Mouse (Mus musculus) stomach, embryonic 14.5 days (tissue): ENCODE data around the gene Ccdc73. TPM values are rescaled to one million over a fixed set of nuclear protein-coding genes. Genes with fewer than 3 reads are reported as not detected.
A peak's percentile ranks its signal among the peaks of the same experiment; 100 is the strongest.

ENCODE experiments used
- ATAC-seq: fragments of 200-750 bp; cut with Nextera tagmentation; 2 replicates; pipeline ENCODE4 v1.8.0; 2017; ENCODE audit warnings: low read depth, moderate TSS enrichment; ENCODE audit not compliant: insufficient number of reproducible peaks, insufficient read depth, low FRiP score
- H3K27ac ChIP-seq: fragments of 300-500 bp; sonication (generic); 2 replicates; pipeline ENCODE4 v1.5.1; 2014; ENCODE audit warnings: mild to moderate bottlenecking, low read length, moderate library complexity, mixed read lengths
- H3K27me3 ChIP-seq: fragments of 300-500 bp; sonication (generic); 2 replicates; pipeline ENCODE4 v1.6.1; 2014; ENCODE audit warnings: low read length, control low read depth, mixed read lengths; ENCODE audit not compliant: control insufficient read depth, insufficient read depth
- H3K36me3 ChIP-seq: fragments of 300-500 bp; sonication (generic); 2 replicates; pipeline ENCODE4 v1.6.1; 2014; ENCODE audit warnings: mild to moderate bottlenecking, control low read depth, low read length, moderate library complexity, mixed read lengths; ENCODE audit not compliant: control insufficient read depth, insufficient read depth
- H3K4me1 ChIP-seq: fragments of 300-500 bp; sonication (generic); 2 replicates; pipeline ENCODE4 v1.6.1; 2014; ENCODE audit warnings: low read length, control low read depth, mixed read lengths; ENCODE audit not compliant: control insufficient read depth, insufficient read depth
- H3K4me2 ChIP-seq: fragments of 300-500 bp; sonication (generic); replicated peaks from 2 replicates; pipeline ENCODE4 v1.6.1; 2014; ENCODE audit warnings: low read depth, low read length, control low read depth
- H3K4me3 ChIP-seq: fragments of 300-500 bp; sonication (generic); 2 replicates; pipeline ENCODE4 v1.5.1; 2014; ENCODE audit warnings: low read depth, low read length, control low read depth
- H3K9ac ChIP-seq: fragments of 300-500 bp; sonication (generic); replicated peaks from 2 replicates; pipeline ENCODE4 v1.6.1; 2014; ENCODE audit warnings: low read depth, mild to moderate bottlenecking, control low read depth, low read length, moderate library complexity, mixed read lengths
- H3K9me3 ChIP-seq: fragments of 300-500 bp; sonication (generic); 2 replicates; pipeline ENCODE4 v1.6.1; 2016; ENCODE audit warnings: low read depth, low read length, control low read depth; ENCODE audit not compliant: control insufficient read depth
- WGBS: fragments of 180-500 bp; shearing (Covaris S2); extraction: QIAGEN DNeasy Blood & Tissue Kit; methylation state at CpG from one replicate; pipeline ENCODE4 v1.1.7; 2014; 5-methylcytosine and 5-hydroxymethylcytosine counted together
- polyA plus RNA-seq: library from polyadenylated mRNA; unstranded; fragments of >200 nt; fragmentation: Nextera tagmentation; extraction: Ambion mirVana; gene quantifications from 2 replicates; pipeline ENCODE4 v1.2.1, GENCODE M21; 2014

Ccdc73 gene
- polyA plus RNA-seq, 1 experiment from 2014 or later, result 9.2 TPM

DNA sequence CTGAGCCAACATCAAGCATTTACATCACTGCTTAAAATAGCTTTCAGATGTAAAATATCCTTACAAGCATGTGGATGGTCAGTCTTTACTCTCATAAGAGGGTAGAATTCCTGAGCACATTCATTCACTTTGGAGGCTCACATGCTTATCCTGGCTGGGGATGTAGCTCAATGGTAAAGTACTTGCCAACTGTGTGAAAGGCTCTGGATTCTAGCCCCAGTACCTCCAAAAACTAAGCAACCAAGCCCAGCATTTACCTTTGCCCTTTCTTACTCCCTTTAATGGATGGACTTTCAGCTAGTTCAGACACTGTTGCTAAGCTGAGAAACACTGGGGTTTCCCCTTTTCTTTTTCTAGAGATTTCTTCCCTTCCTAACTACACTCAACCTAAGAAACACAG, 139.6 kb downstream of the Ccdc73 start:
- Histone ChIP-seq H3K4me2 (no peak overlapping the region), H3K4me1 (no peaks in the 10 kb centered on the region), H3K36me3 (peaks cover 70% of the 10 kb centered on the region), H3K4me3 (no peak overlapping the region), H3K27ac (no peak overlapping the region), H3K27me3 (no peaks in the 10 kb centered on the region), H3K9ac (no peak overlapping the region), H3K9me3 (no peaks in the 10 kb centered on the region)
- no peak for ATAC-seq

DNA sequence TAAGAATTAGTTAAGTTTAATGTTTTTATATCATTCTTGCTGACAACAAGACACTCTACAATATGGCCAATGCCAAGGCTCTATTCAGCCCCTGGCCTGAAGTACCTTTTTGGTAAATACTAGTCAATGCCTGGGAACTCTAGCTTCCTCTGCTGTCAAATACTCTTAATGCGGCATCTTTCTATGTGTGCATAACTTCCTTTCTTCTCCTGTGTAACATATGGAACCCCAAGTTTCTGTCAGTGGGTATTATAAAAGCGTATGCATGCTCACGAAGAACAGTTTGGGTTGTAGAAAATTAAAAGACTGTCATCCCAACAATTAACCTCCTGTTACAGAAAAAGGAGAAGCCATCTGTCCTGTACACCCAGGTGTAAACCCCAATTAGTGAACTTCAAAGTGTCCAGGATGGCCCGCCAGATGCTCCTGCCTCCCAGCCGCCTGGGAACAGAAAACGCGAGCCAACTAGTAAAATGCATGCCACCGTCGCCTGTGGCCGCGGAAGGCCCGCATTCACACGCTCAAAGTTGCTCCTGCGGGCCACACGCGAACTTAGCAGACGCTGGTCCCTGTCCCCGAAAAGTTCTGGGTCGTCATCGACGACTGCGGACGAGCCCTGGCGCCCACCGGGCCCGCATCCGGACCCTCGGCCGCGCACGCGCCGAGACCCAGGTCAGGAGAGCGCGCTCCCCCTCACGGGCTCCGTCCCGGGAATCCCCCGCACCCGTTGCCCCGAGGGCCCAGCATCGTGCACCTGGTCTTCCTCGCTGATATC, 148.8 kb downstream of the Ccdc73 start:
- Histone ChIP-seq H3K4me1 (peaks cover 4% of the 10 kb centered on the region; the same call in 1 of the 2 replicates), H3K9ac (peak overlapping the region; percentile 89), H3K27ac (no peak overlapping the region), H3K4me3 (peak overlapping the region; percentile 82), H3K4me2 (peak overlapping the region; percentile 62), H3K36me3 (peaks cover 19% of the 10 kb centered on the region), H3K9me3 (no peaks in the 10 kb centered on the region), H3K27me3 (no peaks in the 10 kb centered on the region)
- peak; percentile 74 for ATAC-seq
- WGBS, result 1% methylated on average over 43 of the region's 43 CpGs

DNA sequence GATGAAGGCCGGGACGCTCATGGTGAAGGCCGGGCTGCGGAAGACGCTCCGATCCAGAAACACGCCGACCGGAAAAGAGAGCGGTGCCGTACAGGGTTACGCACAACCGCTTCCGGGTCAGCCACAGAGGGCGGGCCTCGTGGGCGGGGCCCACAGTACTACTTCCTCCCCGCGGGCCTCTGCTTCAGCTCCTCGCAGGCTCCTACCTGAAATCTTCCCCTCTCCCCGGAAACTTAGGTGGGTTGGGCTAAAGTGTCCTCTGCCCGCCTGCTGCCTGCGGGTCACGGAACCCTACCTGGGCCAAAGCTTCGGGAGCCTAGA, 149.3 kb downstream of the Ccdc73 start, which contains the start of gene Eif3m:
TSS of gene Eif3m (minus strand) at position 114 of the 321 bp plus-strand sequence.
- Histone ChIP-seq H3K9ac (peak within 1 kb of the TSS; percentile 89), H3K4me1 (peaks cover 4% of the 10 kb centered on the region; the same call in 1 of the 2 replicates), H3K9me3 (no peaks in the 10 kb centered on the region), H3K4me2 (peak within 1 kb of the TSS; percentile 62), H3K4me3 (peak within 1 kb of the TSS; percentile 82), H3K27me3 (no peaks in the 10 kb centered on the region), H3K27ac (peak within 1 kb of the TSS; percentile 56; the same call in 1 of the 2 replicates), H3K36me3 (peaks cover 15% of the 10 kb centered on the region)
- 0% methylated on average over 23 of the region's 25 CpGs for whole genome bisulfite sequencing
- peak; percentile 99 for ATAC-seq

DNA sequence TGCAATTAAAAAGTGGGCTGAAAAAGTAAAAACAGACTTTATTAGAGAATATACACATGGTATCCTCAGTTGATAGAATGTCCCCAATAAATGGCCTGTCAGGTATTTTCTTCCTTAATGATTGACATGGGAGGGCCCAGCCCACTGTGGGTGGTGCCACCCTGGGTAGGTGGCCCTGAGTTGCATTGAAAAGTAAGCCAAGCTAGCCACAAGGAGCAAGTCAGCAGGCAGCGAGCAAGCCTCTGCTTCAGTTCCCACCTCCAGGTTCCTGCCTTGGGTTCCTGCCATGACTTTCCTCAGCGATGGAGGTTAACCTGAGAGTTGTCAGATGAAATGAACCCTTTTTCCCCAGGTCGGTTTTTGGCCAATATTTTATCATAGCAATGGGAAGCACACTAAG, 150.2 kb downstream of the Ccdc73 start:
- H3K4me3 ChIP-seq, result 0 out of 2 replicates have a peak overlapping the region, but pooled peaks have one; percentile 82

DNA sequence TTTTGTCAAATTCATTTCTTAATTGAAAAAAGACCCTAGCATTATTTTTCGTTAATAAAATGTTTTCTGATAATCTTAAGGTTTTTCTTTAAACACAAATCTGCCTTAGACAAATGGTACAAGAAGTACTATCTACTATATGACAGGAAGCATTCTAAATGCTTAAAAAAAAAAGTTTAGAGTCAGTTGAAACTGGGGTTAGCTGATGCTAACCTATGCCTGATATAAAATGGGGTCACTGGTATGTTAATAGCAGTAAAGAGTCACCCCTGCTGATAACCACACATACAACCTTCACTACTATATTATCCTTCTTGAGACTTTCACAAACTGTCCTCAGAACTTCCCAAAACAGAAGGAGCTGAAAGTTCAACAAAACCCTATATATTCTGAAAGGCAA, 151.9 kb downstream of the Ccdc73 start:
- Histone ChIP-seq H3K9me3 (no peaks in the 10 kb centered on the region), H3K4me3 (no peak overlapping the region), H3K27ac (no peak overlapping the region), H3K9ac (no peak overlapping the region), H3K4me2 (no peak overlapping the region), H3K27me3 (no peaks in the 10 kb centered on the region), H3K36me3 (no peaks in the 10 kb centered on the region), H3K4me1 (peaks cover 4% of the 10 kb centered on the region; the same call in 1 of the 2 replicates)
- no peak for ATAC-seq
- 78% methylated on average over 1 of the region's 1 CpGs for WGBS

More for the DNA sequence above, 150.2 kb downstream of the Ccdc73 start:
- Histone ChIP-seq H3K36me3 (peaks cover 7% of the 10 kb centered on the region), H3K4me2 (peak overlapping the region; percentile 58), H3K27ac (no peak overlapping the region), H3K9me3 (no peaks in the 10 kb centered on the region), H3K4me1 (peaks cover 4% of the 10 kb centered on the region; the same call in 1 of the 2 replicates), H3K27me3 (no peaks in the 10 kb centered on the region), H3K9ac (no peak overlapping the region)
- ATAC-seq, result no peak
- 87% methylated on average over 3 of the region's 3 CpGs for WGBS

DNA sequence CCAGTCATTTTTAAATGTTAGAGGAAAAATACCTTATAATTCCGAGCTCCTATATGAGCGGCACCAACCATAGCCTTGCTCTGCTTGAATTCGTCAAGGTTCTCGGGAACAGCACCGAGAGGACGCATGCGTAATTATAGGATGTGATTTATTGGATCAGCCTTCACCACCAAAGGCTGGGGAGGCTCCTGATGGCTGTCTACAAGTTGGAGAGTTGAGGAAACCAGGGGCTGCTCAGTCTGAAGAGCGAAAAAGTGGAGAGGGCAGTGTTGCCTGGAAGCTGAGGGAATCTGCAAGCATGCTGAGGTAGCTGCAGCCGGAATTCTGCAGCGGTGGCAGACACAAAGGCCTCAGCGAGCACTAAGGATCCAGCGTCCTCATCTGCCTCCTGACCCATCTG, 153.7 kb downstream of the Ccdc73 start:
- no peak for ATAC-seq
- H3K36me3 ChIP-seq, result no peaks in the 10 kb centered on the region
- H3K27me3 ChIP-seq, result no peaks in the 10 kb centered on the region
- no peak overlapping the region for H3K9ac ChIP-seq
- H3K9me3 ChIP-seq, result no peaks in the 10 kb centered on the region
- no peak overlapping the region for H3K4me2 ChIP-seq
- no peak overlapping the region for H3K27ac ChIP-seq
- no peak overlapping the region for H3K4me3 ChIP-seq
- WGBS, result 71% methylated on average over 12 of the region's 12 CpGs
- H3K4me1 ChIP-seq, result no peaks in the 10 kb centered on the region

DNA sequence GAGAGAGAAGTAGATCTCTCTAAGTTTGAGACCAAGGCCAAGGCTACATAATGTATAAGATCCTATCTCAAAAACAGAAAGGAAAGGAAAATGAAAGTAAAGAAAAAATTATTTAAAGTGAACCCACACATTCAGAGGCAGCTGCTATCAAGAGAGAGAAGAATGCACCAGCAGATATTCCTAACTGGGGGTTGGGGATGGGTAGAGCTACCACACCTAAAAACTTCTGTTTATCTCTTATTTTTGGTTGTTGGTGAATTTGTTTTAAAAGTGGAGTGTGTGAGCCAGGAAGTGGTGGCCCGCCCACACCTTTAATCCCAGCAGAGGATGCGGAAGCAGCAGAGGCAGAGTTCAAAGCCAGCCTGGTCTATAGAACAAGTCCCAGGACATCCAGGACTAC, 154.2 kb downstream of the Ccdc73 start:
- H3K27ac ChIP-seq, result no peak overlapping the region
- H3K9me3 ChIP-seq, result no peaks in the 10 kb centered on the region
- H3K4me1 ChIP-seq, result no peaks in the 10 kb centered on the region
- no peak for ATAC-seq
- H3K4me2 ChIP-seq, result no peak overlapping the region
- no peaks in the 10 kb centered on the region for H3K36me3 ChIP-seq
- 81% methylated on average over 2 of the region's 2 CpGs for WGBS
- no peak overlapping the region for H3K4me3 ChIP-seq
- no peaks in the 10 kb centered on the region for H3K27me3 ChIP-seq
- no peak overlapping the region for H3K9ac ChIP-seq

DNA sequence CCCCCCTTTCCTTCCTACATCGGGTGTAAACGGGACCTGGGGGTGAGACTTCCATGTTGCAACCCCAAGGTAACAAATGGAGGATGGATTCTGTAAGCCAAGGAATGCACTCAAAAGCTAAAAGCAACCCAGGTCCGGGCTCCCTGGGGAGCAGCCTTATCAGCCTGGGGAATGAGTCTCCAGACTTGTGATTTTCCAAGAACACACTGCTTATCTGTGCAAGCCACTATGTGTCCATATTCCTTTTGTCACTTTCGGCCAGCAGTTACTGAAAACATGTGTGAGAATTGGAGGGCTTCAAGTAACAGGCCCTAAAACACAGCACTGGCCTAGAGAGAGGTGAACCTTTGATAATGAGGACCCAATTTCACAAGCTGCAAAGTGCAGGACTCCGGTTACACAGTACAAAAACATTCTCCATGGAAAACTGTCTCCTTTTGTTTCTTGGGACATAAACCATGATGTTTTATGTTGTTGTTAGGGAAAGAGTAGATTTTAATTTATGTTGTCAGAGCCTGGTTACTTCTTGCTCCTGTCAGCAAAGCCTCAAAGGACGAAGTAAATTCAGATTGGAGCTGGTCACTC, 155.5 kb downstream of the Ccdc73 start:
- no peak overlapping the region for H3K27ac ChIP-seq
- no peak overlapping the region for H3K9ac ChIP-seq
- no peaks in the 10 kb centered on the region for H3K27me3 ChIP-seq
- WGBS, result 69% methylated on average over 6 of the region's 6 CpGs
- no peaks in the 10 kb centered on the region for H3K9me3 ChIP-seq
- H3K36me3 ChIP-seq, result no peaks in the 10 kb centered on the region
- H3K4me1 ChIP-seq, result no peaks in the 10 kb centered on the region
- no peak overlapping the region for H3K4me2 ChIP-seq
- H3K4me3 ChIP-seq, result no peak overlapping the region
- no peak for ATAC-seq
